Mouse (Mus musculus) liver, adult 2 months (tissue): ENCODE measurements around the gene Tprg. TPM values are rescaled to one million over a fixed set of nuclear protein-coding genes. Genes with fewer than 3 reads are reported as not detected.

Experiments used
- DNase-seq: peaks from one replicate; pipeline ENCODE4 v3.0.0-alpha.2; 2011; ENCODE audit warnings: low read depth, low spot score; ENCODE audit errors: extremely low read depth
- H3K27ac ChIP-seq: fragments of 200-500 bp; replicated peaks from 2 replicates; pipeline ENCODE4 v1.5.1; 2012; ENCODE audit warnings: low read depth, mild to moderate bottlenecking, control low read depth, inconsistent platforms, low read length; ENCODE audit not compliant: insufficient read depth
- H3K27me3 ChIP-seq: fragments of 200-500 bp; 2 replicates; pipeline ENCODE4 v1.6.1; 2012; ENCODE audit warnings: mild to moderate bottlenecking, moderate library complexity, low read length, inconsistent platforms; ENCODE audit not compliant: control insufficient read depth, insufficient read depth
- H3K36me3 ChIP-seq: fragments of 200-500 bp; 2 replicates; pipeline ENCODE4 v1.6.1; 2012; ENCODE audit warnings: low read length, inconsistent platforms; ENCODE audit not compliant: control insufficient read depth, insufficient read depth
- H3K4me1 ChIP-seq: fragments of 200-500 bp; 2 replicates; pipeline ENCODE4 v1.6.1; 2011; ENCODE audit warnings: low read length; ENCODE audit not compliant: control insufficient read depth, insufficient read depth
- H3K4me3 ChIP-seq: fragments of 200-500 bp; 2 replicates; pipeline ENCODE4 v1.5.1; 2011; ENCODE audit warnings: low read depth, mild to moderate bottlenecking, control low read depth, low read length, moderate library complexity; ENCODE audit not compliant: insufficient read depth
- H3K79me2 ChIP-seq: fragments of 200-500 bp; 2 replicates; pipeline ENCODE4 v1.6.1; 2012; ENCODE audit warnings: inconsistent platforms, mild to moderate bottlenecking, low read length, moderate library complexity; ENCODE audit not compliant: control insufficient read depth, insufficient read depth
- H3K9ac ChIP-seq: fragments of 200-500 bp; 2 replicates; pipeline ENCODE4 v1.6.1; 2012; ENCODE audit warnings: low read depth, mild to moderate bottlenecking, control low read depth, inconsistent platforms, low read length
- CTCF ChIP-seq: fragments of 200-500 bp; IDR thresholded peaks from 2 replicates; pipeline ENCODE4 v1.5.1; 2011; ENCODE audit warnings: low read depth, low read length, control low read depth
- POLR2A ChIP-seq: fragments of 200-500 bp; IDR thresholded peaks from 2 replicates; pipeline ENCODE4 v1.6.1; 2011; ENCODE audit warnings: low read length, control low read depth; ENCODE audit not compliant: insufficient read depth; ENCODE audit errors: extremely low read depth
- WGBS: fragments of 180-500 bp; shearing (Covaris S2); methylation state at CpG from one replicate; pipeline ENCODE4 v1.1.7; 2018; 5-methylcytosine and 5-hydroxymethylcytosine counted together
- polyA plus RNA-seq: library from polyadenylated mRNA; depleted of rRNA; stranded (reverse); fragments of >200 nt; gene quantifications from 2 replicates; pipeline ENCODE4 v1.2.3, GENCODE M21; 2012; rRNA removed
- total RNA-seq: library from RNA; depleted of rRNA; stranded (reverse); fragments of >200 nt; gene quantifications from 2 replicates; pipeline ENCODE4 v1.2.3, GENCODE M21; 2014; rRNA removed

Tprg gene
- total RNA-seq (not detected in 2 replicates), polyA plus RNA-seq (not detected in 2 replicates)

- Histone ChIP-seq H3K4me1 (no peaks in the 10 kb centered on the region), H3K9ac (no peak within 1 kb of the TSS), H3K27ac (no peak within 1 kb of the TSS), H3K36me3 (no peaks in the 10 kb centered on the region), H3K79me2 (no peaks in the 10 kb centered on the region), H3K4me3 (no peak within 1 kb of the TSS), H3K27me3 (peaks cover 2% of the 10 kb centered on the region; the same call in 1 of the 2 replicates)
- WGBS = 91% methylated on average over 5 of the region's 5 CpGs
- DNase-seq = no peak
- TF ChIP-seq POLR2A (no peak), CTCF (no peak)
These were observed at the start of gene Tprg for GRCm38 (mm10) chr16:25286517-25286916. Gene Tprg, plus strand, starts transcription at chr16:25286817.

- no peaks in the 10 kb centered on the region; the same call in 1 of the 2 replicates for H3K27me3 ChIP-seq
- H3K4me1 ChIP-seq = no peaks in the 10 kb centered on the region
- no peaks in the 10 kb centered on the region for H3K79me2 ChIP-seq
- DNase-seq = no peak
- TF ChIP-seq POLR2A (no peak), CTCF (no peak)
- WGBS = 71% methylated on average over 11 of the region's 11 CpGs
- no peak overlapping the region for H3K9ac ChIP-seq
- H3K4me3 ChIP-seq = no peak overlapping the region
- no peaks in the 10 kb centered on the region for H3K36me3 ChIP-seq
- no peak overlapping the region for H3K27ac ChIP-seq
These were observed 48.2 kb upstream of the Tprg start for GRCm38 (mm10) chr16:25238274-25239050.

- no peak for DNase-seq
- WGBS = 68% methylated on average over 6 of the region's 6 CpGs
- no peak overlapping the region for H3K4me3 ChIP-seq
- no peaks in the 10 kb centered on the region for H3K79me2 ChIP-seq
- no peak overlapping the region for H3K27ac ChIP-seq
- no peak overlapping the region for H3K9ac ChIP-seq
- H3K27me3 ChIP-seq = no peaks in the 10 kb centered on the region
- TF ChIP-seq CTCF = no peak
- no peak for TF ChIP-seq POLR2A
- H3K36me3 ChIP-seq = no peaks in the 10 kb centered on the region
- H3K4me1 ChIP-seq = no peaks in the 10 kb centered on the region
These were observed 37.7 kb upstream of the Tprg start for GRCm38 (mm10) chr16:25248889-25249288.

GRCm38 (mm10) chr16:25250129-25250749 is 36.4 kb upstream of the Tprg start:
- Histone ChIP-seq H3K36me3 (no peaks in the 10 kb centered on the region), H3K9ac (no peak overlapping the region), H3K27ac (no peak overlapping the region), H3K79me2 (no peaks in the 10 kb centered on the region), H3K27me3 (no peaks in the 10 kb centered on the region), H3K4me3 (no peak overlapping the region), H3K4me1 (no peaks in the 10 kb centered on the region)
- DNase-seq = no peak
- WGBS = 81% methylated on average over 6 of the region's 6 CpGs
- TF ChIP-seq CTCF (no peak), POLR2A (no peak)

- no peaks in the 10 kb centered on the region for H3K79me2 ChIP-seq
- no peak overlapping the region for H3K4me3 ChIP-seq
- H3K4me1 ChIP-seq = no peaks in the 10 kb centered on the region
- H3K27me3 ChIP-seq = no peaks in the 10 kb centered on the region
- H3K9ac ChIP-seq = no peak overlapping the region
- 81% methylated on average over 9 of the region's 9 CpGs for WGBS
- no peaks in the 10 kb centered on the region for H3K36me3 ChIP-seq
- DNase-seq = no peak
- H3K27ac ChIP-seq = no peak overlapping the region
- TF ChIP-seq POLR2A (no peak), CTCF (no peak)
These were observed 35.5 kb upstream of the Tprg start for GRCm38 (mm10) chr16:25251080-25251479.

- no peak overlapping the region for H3K9ac ChIP-seq
- H3K27ac ChIP-seq = no peak overlapping the region
- 85% methylated on average over 6 of the region's 6 CpGs for WGBS
- no peaks in the 10 kb centered on the region for H3K4me1 ChIP-seq
- no peak for DNase-seq
- no peaks in the 10 kb centered on the region for H3K36me3 ChIP-seq
- TF ChIP-seq CTCF (no peak), POLR2A (no peak)
- H3K79me2 ChIP-seq = no peaks in the 10 kb centered on the region
- H3K4me3 ChIP-seq = no peak overlapping the region
- H3K27me3 ChIP-seq = no peaks in the 10 kb centered on the region
These were observed 32.0 kb upstream of the Tprg start for GRCm38 (mm10) chr16:25254646-25255045.
